Mouse (Mus musculus) layer of hippocampus, postnatal 36 days (tissue): Measurements from ENCODE around the gene Zfp950. TPM values are rescaled to one million over a fixed set of nuclear protein-coding genes. Genes with fewer than 3 reads are reported as not detected.

Source experiments
- DNase-seq, 2 experiments: peaks; one replicate each; pipeline ENCODE4 v3.0.0; 2022
- total RNA-seq, 2 experiments: library from RNA; stranded (reverse); gene quantifications; 2 replicates each; pipeline ENCODE4 v1.2.3; 2021

Zfp950 gene
- total RNA-seq, 2 experiments from 2014 or later, result 54.5 to 58.5 TPM

DNA sequence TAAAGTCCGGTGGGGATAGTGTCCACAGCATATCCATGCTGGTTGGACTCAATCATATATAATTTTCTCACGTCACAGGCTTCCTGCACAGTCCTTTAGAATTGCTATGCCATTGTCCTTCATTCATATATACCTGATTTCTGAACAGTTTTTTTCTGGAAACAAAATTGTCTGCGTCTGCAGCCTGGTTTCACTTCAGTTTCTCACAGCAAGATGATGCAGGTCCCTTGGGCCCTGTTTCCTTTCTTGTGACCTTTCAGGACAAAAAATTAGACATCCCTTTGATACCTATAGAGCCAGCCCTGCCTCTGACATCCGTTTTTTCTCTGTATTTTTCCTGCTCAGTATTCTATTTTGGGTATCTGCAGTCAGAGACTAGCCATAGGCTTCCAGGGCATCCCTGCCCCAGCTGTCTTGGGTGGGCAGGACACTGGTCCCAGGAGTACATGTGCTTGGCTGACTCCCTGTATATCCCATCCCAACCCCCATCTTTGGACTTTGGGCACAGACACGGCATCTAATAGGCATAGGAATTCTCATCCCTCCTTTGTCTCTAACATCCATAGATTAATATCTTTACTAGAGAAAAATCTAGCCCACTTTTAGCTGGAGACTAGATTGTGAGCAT, 83.7 kb downstream of the Zfp950 start:
- DNase-seq, result no peak

DNA sequence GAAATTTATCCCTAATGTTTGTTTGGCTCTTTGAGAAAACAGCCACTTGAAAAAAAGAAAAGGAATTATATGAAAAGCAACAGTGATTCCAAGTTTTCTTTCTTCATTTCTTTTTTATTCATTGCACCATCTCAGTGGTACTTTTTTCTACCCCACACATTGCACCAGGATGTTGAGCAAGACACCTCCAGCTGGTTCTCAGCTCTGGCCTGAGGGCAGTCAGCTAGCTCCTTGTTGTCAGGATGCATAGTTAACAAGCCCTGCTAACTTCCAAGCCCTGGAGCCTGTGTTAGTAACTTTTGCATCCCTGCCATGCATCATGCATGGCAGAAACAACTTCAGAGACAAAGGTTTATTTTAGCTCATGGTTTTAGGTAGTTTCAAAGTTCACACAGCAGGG, 87.9 kb downstream of the Zfp950 start:
- DNase-seq, result no peak

DNA sequence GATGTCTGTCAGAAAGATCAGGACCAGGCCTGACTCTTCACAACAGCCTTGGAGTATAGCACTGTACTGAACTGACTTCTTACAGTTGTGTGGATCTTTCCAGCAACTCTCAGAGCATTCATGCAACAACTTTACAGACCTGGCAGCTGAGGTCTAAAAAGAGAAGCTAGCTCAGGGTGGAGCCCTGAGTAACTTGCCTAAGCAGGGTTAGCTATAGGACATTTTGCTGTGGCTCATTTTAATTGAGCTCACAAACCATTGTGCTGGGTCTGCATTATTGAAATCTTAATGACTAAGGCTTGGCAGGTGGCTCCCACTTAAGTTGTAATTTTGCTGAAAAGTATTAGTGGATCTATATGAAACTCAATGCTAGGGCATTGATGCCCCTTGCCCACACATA, 88.6 kb downstream of the Zfp950 start:
- no peak for DNase-seq

DNA sequence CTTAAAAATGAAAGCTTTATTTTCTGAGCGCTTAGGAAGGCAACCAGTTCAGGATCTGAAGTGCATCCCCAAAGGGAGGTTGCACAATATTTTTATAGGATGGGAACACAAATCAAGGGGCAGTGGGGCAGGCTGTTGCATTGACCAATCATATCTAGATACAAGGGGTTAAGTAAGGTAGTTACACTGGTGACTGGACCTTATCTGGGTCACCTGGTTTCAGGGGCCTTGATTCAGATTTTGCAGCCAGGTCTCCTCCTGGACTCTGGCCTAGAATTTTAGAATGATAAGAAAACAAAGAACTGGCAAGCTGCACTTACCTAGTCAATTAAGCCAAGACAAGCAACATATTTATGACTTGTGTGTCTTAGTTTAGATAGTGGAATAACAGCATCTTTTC, 89.5 kb downstream of the Zfp950 start:
- DNase-seq, result no peak

DNA sequence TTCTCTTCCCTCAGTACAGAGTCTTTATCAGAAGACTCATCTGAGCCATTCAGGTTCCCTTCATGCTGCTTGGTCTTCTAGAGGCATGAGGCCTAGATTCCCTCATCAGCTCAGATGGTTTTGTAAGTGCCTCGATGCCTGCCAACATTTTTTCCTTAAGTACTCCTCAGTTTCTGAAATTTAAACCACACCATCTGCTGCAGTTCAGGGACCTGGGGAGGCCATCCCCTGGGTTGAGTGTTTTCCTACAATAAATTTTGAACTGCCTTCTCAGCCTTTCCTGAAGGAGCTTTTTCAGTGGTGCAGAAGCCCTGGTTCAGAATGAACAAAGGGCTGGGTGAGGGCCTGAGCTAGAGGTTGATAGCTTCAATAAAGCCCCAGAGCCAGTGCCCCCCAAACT, 91.2 kb downstream of the Zfp950 start:
- DNase-seq, result no peak

DNA sequence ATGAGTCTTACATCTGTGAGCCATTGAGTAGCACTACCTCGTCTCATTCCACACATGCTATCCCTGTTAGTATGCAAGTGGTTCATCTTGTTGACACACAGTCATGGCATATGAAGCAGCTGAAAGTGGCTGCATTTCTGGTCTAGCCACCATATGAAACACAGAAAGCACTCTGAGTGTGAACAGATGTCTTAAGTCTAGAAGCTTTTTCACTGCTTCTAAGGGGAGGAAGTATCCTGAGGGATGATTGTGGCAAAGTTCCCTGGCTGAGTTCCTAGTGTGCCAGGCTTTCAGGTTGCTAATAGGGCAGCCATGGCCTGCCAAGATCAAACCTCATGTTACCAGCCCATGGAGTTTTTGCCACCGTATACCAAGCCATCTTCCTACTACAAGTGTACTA, 92.0 kb downstream of the Zfp950 start:
- no peak for DNase-seq

DNA sequence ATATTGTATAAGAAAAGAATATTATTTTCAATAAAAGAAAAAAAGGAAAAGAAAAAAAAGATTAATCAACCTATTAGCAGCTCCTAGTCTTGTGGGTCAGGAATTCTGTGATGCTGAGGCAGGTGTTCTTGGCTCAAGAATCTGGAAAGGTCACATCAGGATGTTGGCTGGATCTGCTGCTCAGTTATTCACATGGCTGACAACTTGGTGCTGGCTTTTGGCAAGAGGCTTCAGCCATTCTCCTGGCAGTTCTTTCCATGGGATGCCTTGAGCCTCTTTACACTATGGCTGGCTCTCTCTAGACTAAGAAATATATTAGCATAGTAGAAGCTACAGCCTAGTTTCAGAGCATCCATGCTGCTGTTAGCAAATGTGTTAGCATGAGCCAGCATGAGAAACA, 101.5 kb downstream of the Zfp950 start:
- DNase-seq, result no peak

DNA sequence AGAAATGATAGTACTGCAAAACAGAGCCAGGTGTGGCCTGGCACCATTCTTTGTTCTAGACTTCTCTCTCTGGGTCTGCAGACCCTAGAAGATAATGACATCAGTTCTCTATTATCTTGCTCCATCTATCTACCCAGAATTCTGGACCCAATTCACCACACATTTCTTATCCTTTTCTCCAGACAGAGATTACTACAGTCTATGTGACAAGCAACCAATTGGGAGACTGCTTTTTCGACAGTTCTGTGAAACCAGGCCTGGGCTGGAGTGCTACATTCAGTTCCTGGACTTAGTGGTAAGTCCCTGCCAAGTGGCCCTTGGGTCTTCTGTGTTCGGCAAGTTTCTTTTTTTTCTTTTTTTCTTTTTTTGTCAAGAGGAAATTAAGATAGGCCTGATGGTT, 109.1 kb downstream of the Zfp950 start:
- DNase-seq, result no peak

DNA sequence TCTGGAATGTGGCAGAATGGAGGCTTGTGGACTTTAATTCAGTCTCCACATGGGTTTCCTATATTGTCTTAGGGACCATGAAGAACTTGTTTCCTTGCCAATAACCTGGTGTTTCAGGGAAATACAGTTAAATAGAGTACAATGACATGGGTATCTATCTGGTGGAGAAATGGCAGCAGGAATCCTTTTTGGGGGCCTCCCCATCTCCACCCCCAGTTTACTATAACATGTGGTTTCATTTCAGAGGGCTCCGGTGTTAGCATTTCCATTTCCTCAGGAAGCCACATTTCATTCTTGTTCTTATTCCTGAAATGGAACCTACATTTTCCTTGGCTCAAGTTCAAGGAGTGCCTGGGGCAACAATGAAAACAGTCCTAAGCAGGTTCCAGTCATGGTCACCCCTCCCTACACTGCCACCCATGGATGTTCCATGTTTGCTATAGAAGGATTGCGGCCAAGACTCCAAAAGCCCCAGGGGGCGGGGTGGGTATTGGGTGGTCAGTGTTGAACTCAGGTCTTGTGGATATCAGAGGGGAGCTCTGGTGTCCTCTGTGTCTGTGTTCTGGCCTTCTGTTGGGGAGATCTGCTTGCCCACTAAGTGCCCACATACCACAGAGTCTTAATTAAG, 118.6 kb downstream of the Zfp950 start:
- DNase-seq, result no peak

DNA sequence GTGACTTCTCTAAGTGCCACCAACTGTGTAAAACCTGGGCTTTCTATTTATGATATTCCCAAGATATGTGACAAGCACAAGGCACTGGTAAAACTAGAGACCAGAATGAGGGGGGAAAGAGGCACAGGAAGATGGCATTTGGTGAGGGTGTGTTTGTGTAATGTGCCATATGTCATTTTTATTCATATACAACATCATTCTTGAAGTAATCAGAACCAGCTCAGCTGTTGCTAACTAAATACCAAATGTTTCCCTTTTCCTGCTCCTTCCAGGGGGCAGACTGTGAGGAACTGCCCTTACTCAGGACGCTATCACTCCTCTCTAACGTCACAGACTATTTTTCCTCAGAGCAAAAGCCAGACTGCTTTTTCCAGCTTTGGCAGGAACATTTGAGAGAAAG, 119.1 kb downstream of the Zfp950 start:
- peak; percentile 7 to 14 for DNase-seq

DNA sequence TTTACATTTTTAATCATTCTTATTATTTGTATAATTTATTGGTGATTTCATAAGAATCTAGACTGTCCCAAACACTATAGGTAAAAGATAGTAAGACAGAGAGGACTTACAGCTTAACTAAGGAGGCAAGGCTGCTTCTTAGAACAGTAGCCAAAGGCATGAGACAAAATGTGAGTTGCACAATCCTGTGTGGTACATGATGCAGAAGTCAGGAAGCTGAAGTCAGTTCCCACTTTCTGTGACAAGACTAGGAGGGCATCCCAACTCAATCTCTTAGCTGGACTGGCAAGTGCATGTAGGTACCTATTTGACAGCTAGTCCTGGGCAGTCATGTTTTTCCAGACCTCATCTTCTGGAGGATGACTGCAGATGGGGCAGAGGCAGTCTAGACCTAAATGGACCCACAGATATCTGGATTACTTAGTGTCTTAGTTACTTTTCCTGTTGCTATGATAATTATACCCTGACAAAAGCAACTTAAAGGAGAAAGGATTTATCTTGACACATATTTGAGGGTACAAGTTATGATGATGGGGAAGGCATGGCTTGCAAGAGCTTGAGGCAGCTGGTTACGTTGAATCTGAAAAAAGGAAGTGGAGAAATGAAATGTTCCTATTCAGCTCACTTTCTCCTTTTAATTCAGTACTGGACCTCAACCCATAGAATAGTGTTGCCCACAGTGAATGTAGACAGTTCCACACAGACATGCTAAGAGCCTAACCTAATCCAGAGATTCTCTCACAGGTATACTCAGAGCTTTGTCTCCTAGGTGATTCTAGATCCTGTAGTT, 123.0 kb downstream of the Zfp950 start:
- DNase-seq, result no peak

DNA sequence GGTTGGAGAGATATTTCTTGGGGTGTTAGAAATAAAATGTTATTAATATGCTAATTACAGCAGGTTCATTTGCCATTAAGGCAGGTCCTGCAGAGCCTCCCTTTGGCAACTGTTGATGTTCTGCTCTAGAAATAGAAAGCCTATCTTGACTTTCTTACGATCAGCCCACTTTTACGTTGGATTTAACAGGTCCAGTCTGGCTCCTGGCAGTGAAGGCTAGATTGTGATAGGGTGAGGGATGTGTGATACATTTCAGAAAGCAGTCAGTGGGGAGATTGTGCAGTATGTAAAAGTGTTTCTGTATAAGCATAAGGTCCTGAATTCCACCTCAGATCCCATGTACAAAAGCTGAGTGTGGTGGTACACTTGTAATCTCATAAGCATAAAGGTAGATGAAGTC, 131.4 kb downstream of the Zfp950 start:
- DNase-seq, result no peak

Other genes starting within 250 kb of the Zfp950 start
- gene Gm7102, start 35.5 kb upstream of the Zfp950 start, total RNA-seq, result not detected
- not detected for gene Gm6020, start 43.0 kb upstream of the Zfp950 start, total RNA-seq
- gene Csf2ra, start 87.6 kb upstream of the Zfp950 start, total RNA-seq, result 10 to 100 TPM; 38.3 to 38.6 TPM
- not detected for gene Gm21060, start 156.2 kb upstream of the Zfp950 start, total RNA-seq